Mouse (Mus musculus) spleen, adult 2 months (tissue): ENCODE measurements around the gene Lmtk2.

ENCODE experiments used
- CTCF ChIP-seq: fragments of 200-500 bp; IDR thresholded peaks from 2 replicates; pipeline ENCODE4 v1.5.1; 2011; ENCODE audit warnings: mild to moderate bottlenecking, inconsistent platforms; ENCODE audit not compliant: insufficient read depth, insufficient read length, insufficient replicate concordance; ENCODE audit errors: extremely low read depth
- POLR2A ChIP-seq: fragments of 200-500 bp; IDR thresholded peaks from 2 replicates; pipeline ENCODE4 v1.6.1; 2011; ENCODE audit warnings: low read depth, low read length, inconsistent platforms

- TF ChIP-seq CTCF (no peak), POLR2A (no peak)
Observed at GRCm38 (mm10) chr5:144169275-144169975, 69.2 kb downstream of the Lmtk2 start.
